Mouse (Mus musculus) kidney, adult 2 months (tissue): ENCODE data around the gene Tdrkh. TPM values are rescaled to one million over a fixed set of nuclear protein-coding genes. Genes with fewer than 3 reads are reported as not detected.

Experiments used
- DNase-seq: peaks from one replicate; pipeline ENCODE4 v3.0.0; 2021
- H3K27ac ChIP-seq: fragments of 200-500 bp; 2 replicates; pipeline ENCODE4 v1.5.1; 2012; ENCODE audit warnings: low read depth, low read length, control low read depth, inconsistent platforms; ENCODE audit not compliant: insufficient read depth
- H3K27me3 ChIP-seq: fragments of 200-500 bp; replicated peaks from 2 replicates; pipeline ENCODE4 v1.6.1; 2012; ENCODE audit warnings: mild to moderate bottlenecking, moderate library complexity, low read length, inconsistent platforms; ENCODE audit not compliant: control insufficient read depth, insufficient read depth
- H3K36me3 ChIP-seq: fragments of 200-500 bp; 2 replicates; pipeline ENCODE4 v1.6.1; 2012; ENCODE audit warnings: mild to moderate bottlenecking, moderate library complexity, low read length, inconsistent platforms; ENCODE audit not compliant: control insufficient read depth, insufficient read depth
- H3K4me1 ChIP-seq: fragments of 200-500 bp; 2 replicates; pipeline ENCODE4 v1.6.1; 2011; ENCODE audit warnings: low read length; ENCODE audit not compliant: control insufficient read depth, insufficient read depth
- H3K4me3 ChIP-seq: fragments of 200-500 bp; 2 replicates; pipeline ENCODE4 v1.5.1; 2011; ENCODE audit warnings: mild to moderate bottlenecking, low read depth, low read length, control low read depth; ENCODE audit not compliant: insufficient read depth
- CTCF ChIP-seq: fragments of 200-500 bp; conservative IDR thresholded peaks from 2 replicates; pipeline ENCODE4 v1.5.1; 2011; ENCODE audit warnings: low read depth, mild to moderate bottlenecking, control low read depth, low read length, moderate library complexity, mixed read lengths; ENCODE audit not compliant: insufficient read depth, insufficient read length
- POLR2A ChIP-seq: fragments of 200-500 bp; IDR thresholded peaks from one replicate; pipeline ENCODE4 v1.6.1; 2011; ENCODE audit warnings: low read depth, low read length, control low read depth
- WGBS: fragments of 180-500 bp; shearing (Covaris S2); methylation state at CpG from one replicate; pipeline ENCODE4 v1.1.7; 2018; 5-methylcytosine and 5-hydroxymethylcytosine counted together
- polyA plus RNA-seq: library from polyadenylated mRNA; depleted of rRNA; stranded (reverse); fragments of >200 nt; gene quantifications from 2 replicates; pipeline ENCODE4 v1.2.3, GENCODE M21; 2012

Tdrkh gene
- polyA plus RNA-seq, 1 experiment = 0.75 TPM

DNA sequence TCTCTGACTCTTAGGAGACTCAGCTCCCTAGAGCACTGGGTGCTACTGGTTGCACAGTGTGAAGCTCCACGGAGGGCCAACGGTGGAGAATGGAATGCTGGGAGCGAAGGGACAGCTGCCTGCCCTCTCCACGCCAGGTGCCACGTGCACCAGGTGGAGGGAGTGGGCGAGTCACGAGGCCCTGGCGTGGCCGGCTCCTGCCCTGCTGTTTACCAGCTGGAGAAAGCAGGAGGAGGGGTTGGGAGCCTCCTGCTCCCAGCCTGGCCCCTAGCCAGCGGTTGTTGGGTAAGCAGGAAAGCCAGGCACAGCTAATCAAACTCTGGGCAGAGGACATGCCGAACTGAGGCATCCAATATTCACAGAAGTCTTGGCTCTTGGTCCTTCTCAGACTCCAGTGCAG, 41.4 kb upstream of the Tdrkh start:
- no peaks in the 10 kb centered on the region for H3K27me3 ChIP-seq
- H3K4me1 ChIP-seq = peaks cover 13% of the 10 kb centered on the region
- DNase-seq = peak; percentile 98
- no peaks in the 10 kb centered on the region for H3K36me3 ChIP-seq
- H3K27ac ChIP-seq = peak overlapping the region; percentile 68
- TF ChIP-seq CTCF (no peak), POLR2A (no peak)
- WGBS = 3% methylated on average over 11 of the region's 11 CpGs
- no peak overlapping the region for H3K4me3 ChIP-seq

DNA sequence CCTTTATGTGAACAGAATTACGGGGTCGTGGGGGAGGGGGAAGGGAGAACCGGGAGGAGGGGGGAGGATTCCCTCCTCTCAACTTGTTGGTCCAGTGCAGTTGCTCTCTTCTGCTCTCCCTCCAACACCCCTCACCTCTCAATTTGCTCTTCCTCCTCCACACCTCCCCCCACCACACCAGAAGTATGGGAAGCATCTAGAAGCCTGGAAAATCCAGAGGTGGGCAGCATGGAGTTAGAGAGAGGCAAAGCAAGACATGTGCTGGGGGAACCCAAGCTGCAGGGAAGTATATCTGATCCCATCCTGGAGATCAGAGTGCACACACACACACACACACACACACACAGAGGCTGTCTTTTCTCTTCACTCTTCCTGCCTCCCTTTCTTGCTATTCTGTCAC, 41.0 kb upstream of the Tdrkh start:
- no peak for TF ChIP-seq CTCF
- TF ChIP-seq POLR2A = no peak
- no peaks in the 10 kb centered on the region for H3K27me3 ChIP-seq
- H3K27ac ChIP-seq = peak overlapping the region; percentile 89
- DNase-seq = no peak
- 0% methylated on average over 3 of the region's 3 CpGs for WGBS
- no peaks in the 10 kb centered on the region for H3K36me3 ChIP-seq
- no peak overlapping the region for H3K4me3 ChIP-seq
- H3K4me1 ChIP-seq = peaks cover 13% of the 10 kb centered on the region

DNA sequence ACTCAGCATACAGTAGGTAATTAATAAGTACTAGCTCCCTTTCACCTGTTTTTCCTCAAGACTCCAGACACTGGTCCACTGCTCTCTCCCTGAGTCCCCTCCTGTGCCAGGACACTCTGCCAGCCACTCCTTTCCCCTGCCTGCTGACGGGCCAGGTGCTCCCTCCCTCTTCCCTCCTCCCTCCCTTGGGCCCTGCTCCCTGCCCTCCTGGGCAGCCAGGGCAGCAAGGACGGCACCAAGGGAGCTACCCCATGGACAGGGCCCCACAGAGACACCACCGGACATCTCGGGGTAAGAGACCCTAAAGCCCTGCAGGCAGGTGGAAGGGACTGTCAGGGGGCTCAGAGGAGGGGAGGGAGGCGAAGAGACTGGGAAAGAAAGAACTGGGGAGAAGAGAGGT, 40.4 kb upstream of the Tdrkh start, which contains the start of gene Rorc:
TSS of gene Rorc (plus strand) at position 154 of the 400 bp plus-strand sequence.
- H3K4me1 ChIP-seq = peaks cover 13% of the 10 kb centered on the region
- H3K27me3 ChIP-seq = no peaks in the 10 kb centered on the region
- no peaks in the 10 kb centered on the region for H3K36me3 ChIP-seq
- 16% methylated on average over 5 of the region's 5 CpGs for WGBS
- no peak for TF ChIP-seq CTCF
- H3K4me3 ChIP-seq = peak within 1 kb of the TSS; percentile 65
- peak within 1 kb of the TSS; percentile 89 for H3K27ac ChIP-seq
- DNase-seq = peak; percentile 91

DNA sequence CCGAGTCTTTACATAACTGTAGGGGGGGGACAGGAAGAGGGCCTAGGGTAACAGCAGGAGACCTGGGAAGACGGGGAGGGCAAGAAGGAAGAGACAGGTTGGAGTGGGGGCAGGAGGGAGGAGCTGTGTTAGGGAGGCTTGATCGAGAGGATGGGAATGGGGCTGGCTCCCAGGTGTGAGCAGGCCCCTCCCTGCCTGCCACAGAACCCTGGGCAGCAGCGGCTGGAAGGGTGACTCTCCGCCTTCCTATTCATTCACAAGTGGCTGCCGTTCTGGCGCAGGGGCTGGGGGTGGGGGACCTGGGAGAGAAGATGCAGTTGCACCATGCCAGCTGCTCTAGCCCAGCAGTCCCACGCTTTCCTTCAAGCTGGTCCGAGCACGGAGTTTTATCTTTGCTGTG, 40.0 kb upstream of the Tdrkh start:
- Histone ChIP-seq H3K27ac (peak overlapping the region; percentile 89), H3K27me3 (no peaks in the 10 kb centered on the region), H3K4me1 (peaks cover 13% of the 10 kb centered on the region), H3K36me3 (no peaks in the 10 kb centered on the region), H3K4me3 (peak overlapping the region; percentile 65)
- DNase-seq = peak; percentile 57
- WGBS = 3% methylated on average over 10 of the region's 10 CpGs
- TF ChIP-seq POLR2A (no peak), CTCF (no peak)

DNA sequence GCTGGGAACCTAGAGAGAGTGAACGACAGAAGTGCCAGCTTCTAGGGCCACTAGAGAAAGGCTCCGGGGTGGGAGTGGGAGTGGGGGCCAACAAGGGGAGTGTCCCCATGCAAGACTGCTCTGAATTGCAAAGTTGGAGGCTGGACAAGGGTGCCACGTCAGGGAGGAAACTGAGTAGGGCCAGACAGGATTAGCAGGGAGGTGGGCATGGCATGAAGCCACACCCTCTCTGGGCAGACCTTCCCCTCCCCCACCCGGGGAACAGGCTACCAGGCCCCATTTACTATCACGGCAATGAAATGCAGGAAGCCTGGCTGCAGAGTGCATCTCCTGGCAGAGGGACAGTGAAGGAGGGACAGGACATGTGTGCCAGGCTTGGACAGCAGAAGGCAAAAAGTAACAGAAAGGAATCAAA, 39.5 kb upstream of the Tdrkh start:
- H3K27ac ChIP-seq = no peak overlapping the region
- no peaks in the 10 kb centered on the region for H3K27me3 ChIP-seq
- peak; percentile 82 for DNase-seq
- peaks cover 13% of the 10 kb centered on the region for H3K4me1 ChIP-seq
- WGBS = 1% methylated on average over 5 of the region's 5 CpGs
- no peaks in the 10 kb centered on the region for H3K36me3 ChIP-seq
- TF ChIP-seq CTCF (no peak), POLR2A (no peak)
- peak overlapping the region; percentile 65 for H3K4me3 ChIP-seq

DNA sequence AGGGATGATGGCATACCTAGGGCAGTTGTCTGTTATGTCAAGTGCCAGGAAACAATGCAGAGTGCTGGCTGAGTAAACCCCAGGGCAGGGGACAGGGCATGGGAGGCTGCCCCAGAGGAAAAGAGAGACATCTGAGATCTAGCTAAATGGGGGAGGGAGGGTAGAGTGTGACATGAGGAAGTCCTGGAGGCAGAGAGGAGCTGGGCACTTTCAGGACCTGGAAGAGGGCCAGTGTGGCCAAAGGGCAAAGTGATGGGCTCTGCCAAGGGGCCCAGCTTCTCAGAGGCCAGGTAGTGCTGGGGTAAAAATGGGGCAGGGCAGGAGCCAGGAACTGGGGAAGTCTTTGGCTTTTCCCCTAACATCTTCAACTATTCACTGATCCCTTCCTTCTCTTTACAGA, 38.4 kb upstream of the Tdrkh start:
- Histone ChIP-seq H3K27ac (no peak overlapping the region), H3K4me3 (no peak overlapping the region), H3K4me1 (peaks cover 13% of the 10 kb centered on the region), H3K36me3 (no peaks in the 10 kb centered on the region), H3K27me3 (no peaks in the 10 kb centered on the region)
- peak; percentile 90 for DNase-seq
- TF ChIP-seq POLR2A (no peak), CTCF (no peak)

DNA sequence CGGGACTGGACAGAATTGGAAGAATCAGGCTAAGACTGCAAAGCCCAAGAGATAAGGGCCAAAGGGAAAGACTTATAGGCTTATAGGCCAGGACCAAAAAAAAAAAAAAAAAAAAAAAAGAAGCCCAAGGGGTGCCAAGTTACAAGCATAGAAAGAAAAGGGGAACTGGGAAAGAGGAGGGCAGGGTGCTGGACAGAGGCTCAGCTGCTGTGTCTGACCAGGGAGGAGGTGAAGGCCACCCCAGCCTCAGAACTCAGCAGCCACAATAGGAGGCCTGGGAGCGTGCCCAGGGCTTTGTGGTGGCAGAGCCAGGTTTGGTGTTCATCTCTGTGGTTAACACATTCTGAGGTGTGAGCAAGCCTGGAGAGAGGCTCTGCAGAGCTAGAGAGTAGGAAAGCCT, 37.9 kb upstream of the Tdrkh start:
- no peak for DNase-seq
- Histone ChIP-seq H3K27ac (no peak overlapping the region), H3K4me1 (peaks cover 13% of the 10 kb centered on the region), H3K27me3 (no peaks in the 10 kb centered on the region), H3K36me3 (no peaks in the 10 kb centered on the region), H3K4me3 (no peak overlapping the region)
- TF ChIP-seq POLR2A (no peak), CTCF (no peak)
- 49% methylated on average over 2 of the region's 2 CpGs for WGBS

DNA sequence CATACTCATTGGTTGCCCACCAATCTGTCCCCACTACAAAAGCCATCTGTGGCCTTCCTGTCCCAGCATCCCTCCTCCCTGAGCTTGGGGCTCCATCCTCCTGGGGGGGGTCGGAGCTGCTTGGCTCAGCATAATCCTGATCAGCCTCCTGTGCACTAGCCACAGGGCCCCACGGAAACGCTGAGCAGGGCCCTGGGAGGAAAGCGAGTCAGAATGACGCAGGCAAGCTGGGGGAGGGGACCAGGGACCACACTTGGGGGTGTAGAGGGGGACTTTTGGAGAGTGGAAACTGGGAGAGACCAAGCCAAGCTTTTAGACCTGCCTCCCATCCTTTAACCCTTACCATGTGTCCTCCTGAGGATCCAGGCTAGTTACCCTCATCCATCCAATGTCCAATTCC, 37.2 kb upstream of the Tdrkh start:
- no peak for DNase-seq
- Histone ChIP-seq H3K4me3 (no peak overlapping the region), H3K27me3 (no peaks in the 10 kb centered on the region), H3K4me1 (peaks cover 13% of the 10 kb centered on the region), H3K27ac (no peak overlapping the region), H3K36me3 (no peaks in the 10 kb centered on the region)
- 49% methylated on average over 5 of the region's 5 CpGs for WGBS
- TF ChIP-seq CTCF (no peak), POLR2A (no peak)
